Mouse (Mus musculus): ENCODE data around the gene Ptch1.

GRCm38 (mm10) chr13:63593469-63594050, 20.2 kb upstream of the Ptch1 start:
- TF ChIP-seq CHD2 (IDR thresholded peaks at IDR 0.05; ENCODE audit: low read length) (no peak), POLR2A (IDR thresholded peaks at IDR 0.05; ENCODE audit: control insufficient read depth in 1 of 2, insufficient read depth in 1 of 2, low read depth in 1 of 2, low read length in 2 of 2, poor library complexity in 1 of 2) (no peak), E2F4 (IDR thresholded peaks at IDR 0.05; ENCODE audit: borderline replicate concordance, low read depth, low read length) (no peak), CTCF (IDR thresholded peaks at IDR 0.05 in 2 of 3, conservative IDR thresholded peaks at IDR 0.05 in 1 of 3; ENCODE audit: control insufficient read depth in 1 of 3, insufficient read depth in 1 of 3, low read depth in 2 of 3, low read length in 3 of 3, poor library complexity in 1 of 3, severe bottlenecking in 1 of 3) (no peak), ZC3H11A (IDR thresholded peaks at IDR 0.05; ENCODE audit: low read depth, low read length) (no peak), GATA1 (IDR thresholded peaks at IDR 0.05; ENCODE audit: low read depth, low read length) (no peak)
